Mouse (Mus musculus) monocyte, adult 5-6 weeks (primary cell): Measurements from ENCODE around the gene Fam196a. TPM values are rescaled to one million over a fixed set of nuclear protein-coding genes. Genes with fewer than 3 reads are reported as not detected.

Source experiments
- ATAC-seq: fragments of 153-309, 156-312 bp; replicated peaks from 2 replicates; pipeline ENCODE4 v1.8.0; 2017; ENCODE audit warnings: mild to moderate bottlenecking; ENCODE audit not compliant: low TSS enrichment, insufficient number of reproducible peaks, severe bottlenecking, poor library complexity, low FRiP score
- total RNA-seq: library from RNA; stranded (forward); fragments of 200-1000, 200-491, 200-594 nt; gene quantifications from 3 replicates; pipeline ENCODE4 v1.2.3, GENCODE M21; 2017

The Fam196a gene
- total RNA-seq, 1 experiment from 2014 or later = not detected

GRCm38 (mm10) chr7:134864175-134864574, 74.1 kb downstream of the Fam196a start:
- no peak for ATAC-seq

DNA sequence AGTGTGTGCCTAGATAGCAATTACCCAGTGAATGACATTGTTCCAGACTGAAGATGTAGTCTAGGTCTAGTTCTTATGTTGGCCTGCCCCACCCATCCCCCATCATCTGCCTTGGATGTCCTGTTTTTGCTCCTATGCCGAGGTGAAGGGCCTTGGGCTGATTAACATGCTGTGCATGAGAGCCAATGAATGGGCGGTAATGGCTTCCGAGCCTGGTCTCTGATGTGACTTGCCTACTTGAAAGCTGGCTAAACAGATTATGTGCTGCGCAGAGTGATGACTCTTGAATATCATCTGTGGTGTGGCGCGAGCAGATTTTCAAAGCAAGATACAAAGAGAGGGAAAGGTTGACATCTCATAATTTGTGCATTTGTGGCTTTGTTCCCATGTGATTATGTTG, 76.2 kb downstream of the Fam196a start:
- no peak for ATAC-seq

DNA sequence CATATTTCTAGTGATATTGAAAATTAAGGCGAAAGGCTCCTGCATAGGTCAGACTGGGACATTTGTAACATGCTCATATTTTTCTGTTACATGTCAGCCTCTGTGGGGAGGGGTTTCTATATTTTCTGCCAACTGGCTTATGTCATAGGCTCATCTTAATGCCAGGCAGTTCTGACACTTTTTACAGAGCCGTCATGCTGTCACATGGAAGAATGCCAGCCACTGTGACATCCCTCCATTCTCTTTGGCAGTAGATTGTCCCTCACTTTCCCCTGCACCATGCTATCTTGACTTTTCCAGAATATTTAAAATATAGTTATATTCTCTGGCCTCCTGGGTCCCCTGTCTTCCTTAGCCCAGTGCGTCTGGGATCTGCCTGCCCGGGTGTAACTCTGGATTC, 95.5 kb downstream of the Fam196a start:
- ATAC-seq = no peak

DNA sequence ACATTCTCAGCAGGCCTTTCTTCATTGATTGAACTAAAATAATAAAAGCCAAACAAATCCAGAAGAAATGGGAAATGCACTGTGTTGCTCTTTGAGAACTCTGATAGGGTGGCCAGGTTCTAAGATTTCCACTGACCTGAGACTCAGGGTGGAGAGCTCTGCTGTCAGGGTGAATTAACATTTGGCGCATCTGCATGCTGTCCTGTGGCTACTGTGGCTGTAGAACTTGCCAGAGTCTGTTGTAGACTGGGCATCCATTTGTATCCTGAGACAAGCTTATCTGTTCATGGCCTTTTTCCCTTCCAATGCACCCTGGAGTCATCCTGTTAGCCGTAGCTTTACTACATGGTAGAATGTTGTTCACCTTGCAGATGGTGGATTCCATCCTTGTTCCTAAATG, 98.2 kb downstream of the Fam196a start:
- no peak for ATAC-seq
